Mouse (Mus musculus) E14TG2a.4 (cell line): ENCODE measurements around the gene Tmem182.

Experiments used
- CTCF ChIP-seq: conservative IDR thresholded peaks from 2 replicates; pipeline ENCODE4 v1.5.1; 2014; ENCODE audit warnings: low read length
- NANOG ChIP-seq: IDR thresholded peaks from 2 replicates; pipeline ENCODE4 v1.6.1; 2014; ENCODE audit warnings: borderline replicate concordance, low read length, mixed read lengths
- POU5F1 ChIP-seq: IDR thresholded peaks from 2 replicates; pipeline ENCODE4 v1.6.1; 2014; ENCODE audit warnings: low read length, borderline replicate concordance

- TF ChIP-seq CTCF (no peak), NANOG (no peak), POU5F1 (no peak)
Observed at GRCm38 (mm10) chr1:40855268-40855667, 49.9 kb downstream of the Tmem182 start.
